Mouse (Mus musculus): Measurements from ENCODE around the gene Adra1b. TPM values are rescaled to one million over a fixed set of nuclear protein-coding genes. Genes with fewer than 3 reads are reported as not detected.
A peak's percentile ranks its signal among the peaks of the same experiment; 100 is the strongest.

The Adra1b gene
- polyA plus RNA-seq, 1 experiment from 2014 or later, result 0.41 TPM

- Histone ChIP-seq H3K36me3 (no peaks in the 10 kb centered on the region), H3K4me1 (peaks cover 11% of the 10 kb centered on the region), H3K27ac (replicated peaks) (no peak overlapping the region), H3K27me3 (ENCODE audit: low read depth, poor library complexity, severe bottlenecking) (peaks cover 47% of the 10 kb centered on the region), H3K9me3 (replicated peaks) (no peaks in the 10 kb centered on the region), H3K4me3 (peak overlapping the region; percentile 69)
- peak; percentile 10 for DNase-seq (ENCODE audit: low spot score)
- WGBS, result 96% methylated on average over 15 of the region's 15 CpGs
Measured at GRCm38 (mm10) chr11:43835456-43835855, 65.6 kb downstream of the Adra1b start.

DNA sequence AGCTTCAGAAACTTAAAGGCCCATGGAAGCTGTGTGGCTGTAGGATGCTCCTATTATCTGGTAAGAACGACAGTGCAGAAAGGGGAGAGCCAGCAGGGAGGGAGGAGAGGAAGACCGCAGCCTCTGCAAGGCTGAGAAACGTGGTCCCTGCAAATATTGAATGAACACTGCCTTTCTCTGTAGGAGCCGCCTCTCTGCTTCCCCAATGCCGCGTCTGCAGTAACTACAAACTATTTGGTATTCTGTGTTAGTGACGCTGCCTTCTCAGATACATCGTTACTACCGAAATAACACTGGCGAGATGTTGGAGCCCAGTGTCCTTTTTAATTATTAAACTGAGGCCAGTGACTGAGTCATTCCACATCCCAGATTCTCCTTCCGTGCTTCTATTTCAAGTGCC, 66.5 kb downstream of the Adra1b start:
- no peak for DNase-seq (ENCODE audit: low spot score)
- Histone ChIP-seq H3K27me3 (ENCODE audit: low read depth, poor library complexity, severe bottlenecking) (peaks cover 47% of the 10 kb centered on the region), H3K4me1 (peaks cover 11% of the 10 kb centered on the region), H3K9me3 (replicated peaks) (no peaks in the 10 kb centered on the region), H3K4me3 (no peak overlapping the region), H3K27ac (replicated peaks) (no peak overlapping the region), H3K36me3 (no peaks in the 10 kb centered on the region)
- 75% methylated on average over 11 of the region's 11 CpGs for WGBS

DNA sequence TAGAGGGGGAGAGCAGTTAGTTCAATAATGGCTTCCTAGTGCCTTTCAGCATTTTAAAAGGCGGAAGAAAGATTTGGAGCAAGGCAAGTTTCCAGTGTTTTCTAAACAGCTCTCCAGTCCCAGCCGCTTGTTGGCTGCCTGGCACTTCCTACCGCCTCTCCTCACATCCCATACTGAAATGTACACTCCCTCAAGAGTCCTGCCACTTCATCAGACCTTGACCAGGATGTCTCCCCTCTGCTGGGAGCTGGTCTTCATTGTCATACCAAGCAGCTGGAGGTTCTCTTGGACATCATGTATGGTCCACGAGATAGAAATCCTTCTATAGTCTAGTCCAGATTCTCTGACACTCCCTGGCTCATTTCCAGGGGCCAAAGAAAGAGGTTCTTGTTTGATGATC, 69.5 kb downstream of the Adra1b start:
- WGBS, result 74% methylated on average over 4 of the region's 4 CpGs

DNA sequence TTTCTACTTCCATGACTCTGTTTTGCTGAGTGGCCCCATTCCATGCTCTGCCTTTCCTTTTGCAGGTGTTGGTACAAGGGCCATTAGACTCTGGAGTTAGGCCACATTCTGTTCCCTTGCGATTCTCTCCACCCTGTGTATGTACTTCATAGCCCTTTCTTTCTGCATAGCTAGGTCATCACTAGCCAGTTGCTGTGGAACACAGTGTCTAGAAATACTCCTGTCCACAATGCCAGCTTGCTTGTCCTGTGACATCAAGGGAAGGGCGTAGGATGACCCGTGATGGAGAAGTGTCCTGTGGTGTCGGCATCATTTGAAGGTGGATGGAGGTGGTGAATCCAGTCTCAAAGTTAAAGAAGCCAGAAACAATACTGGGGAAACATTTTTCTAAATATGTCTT, 74.2 kb downstream of the Adra1b start:
- no peaks in the 10 kb centered on the region for H3K36me3 ChIP-seq
- H3K4me1 ChIP-seq, result no peaks in the 10 kb centered on the region
- no peaks in the 10 kb centered on the region for H3K27me3 ChIP-seq (ENCODE audit: low read depth, poor library complexity, severe bottlenecking)
- H3K27ac ChIP-seq (replicated peaks), result no peak overlapping the region
- H3K9me3 ChIP-seq (replicated peaks), result no peaks in the 10 kb centered on the region
- DNase-seq (ENCODE audit: low spot score), result no peak
- 95% methylated on average over 4 of the region's 4 CpGs for WGBS
- no peak overlapping the region for H3K4me3 ChIP-seq

More for the DNA sequence above, 69.5 kb downstream of the Adra1b start:
- Histone ChIP-seq H3K36me3 (no peaks in the 10 kb centered on the region), H3K27me3 (ENCODE audit: low read depth, poor library complexity, severe bottlenecking) (peaks cover 27% of the 10 kb centered on the region), H3K9me3 (replicated peaks) (no peaks in the 10 kb centered on the region), H3K4me3 (no peak overlapping the region), H3K27ac (replicated peaks) (no peak overlapping the region), H3K4me1 (peaks cover 8% of the 10 kb centered on the region)
- no peak for DNase-seq (ENCODE audit: low spot score)

DNA sequence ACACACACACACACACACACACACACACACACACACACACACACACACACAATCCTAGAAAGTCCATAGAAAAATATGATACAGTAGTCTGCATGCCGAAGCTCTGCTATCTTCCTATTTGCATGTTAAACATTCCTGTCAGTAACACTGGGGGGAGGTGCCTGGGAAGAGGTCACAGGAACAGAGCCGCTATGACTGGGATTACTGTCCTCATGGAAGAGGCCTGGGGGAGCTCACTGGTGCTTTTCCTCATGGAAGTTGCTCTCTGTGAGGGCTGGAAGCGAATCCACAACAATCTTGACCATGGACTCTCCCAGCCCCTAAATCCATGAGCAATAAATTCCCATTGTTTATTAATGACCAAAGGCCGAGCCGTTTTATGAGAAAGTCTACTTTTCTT, 77.7 kb downstream of the Adra1b start:
- Histone ChIP-seq H3K4me3 (no peak overlapping the region), H3K27me3 (ENCODE audit: low read depth, poor library complexity, severe bottlenecking) (no peaks in the 10 kb centered on the region), H3K36me3 (no peaks in the 10 kb centered on the region), H3K27ac (replicated peaks) (no peak overlapping the region), H3K9me3 (replicated peaks) (no peaks in the 10 kb centered on the region), H3K4me1 (no peaks in the 10 kb centered on the region)
- WGBS, result 79% methylated on average over 5 of the region's 5 CpGs
- DNase-seq (ENCODE audit: low spot score), result no peak

DNA sequence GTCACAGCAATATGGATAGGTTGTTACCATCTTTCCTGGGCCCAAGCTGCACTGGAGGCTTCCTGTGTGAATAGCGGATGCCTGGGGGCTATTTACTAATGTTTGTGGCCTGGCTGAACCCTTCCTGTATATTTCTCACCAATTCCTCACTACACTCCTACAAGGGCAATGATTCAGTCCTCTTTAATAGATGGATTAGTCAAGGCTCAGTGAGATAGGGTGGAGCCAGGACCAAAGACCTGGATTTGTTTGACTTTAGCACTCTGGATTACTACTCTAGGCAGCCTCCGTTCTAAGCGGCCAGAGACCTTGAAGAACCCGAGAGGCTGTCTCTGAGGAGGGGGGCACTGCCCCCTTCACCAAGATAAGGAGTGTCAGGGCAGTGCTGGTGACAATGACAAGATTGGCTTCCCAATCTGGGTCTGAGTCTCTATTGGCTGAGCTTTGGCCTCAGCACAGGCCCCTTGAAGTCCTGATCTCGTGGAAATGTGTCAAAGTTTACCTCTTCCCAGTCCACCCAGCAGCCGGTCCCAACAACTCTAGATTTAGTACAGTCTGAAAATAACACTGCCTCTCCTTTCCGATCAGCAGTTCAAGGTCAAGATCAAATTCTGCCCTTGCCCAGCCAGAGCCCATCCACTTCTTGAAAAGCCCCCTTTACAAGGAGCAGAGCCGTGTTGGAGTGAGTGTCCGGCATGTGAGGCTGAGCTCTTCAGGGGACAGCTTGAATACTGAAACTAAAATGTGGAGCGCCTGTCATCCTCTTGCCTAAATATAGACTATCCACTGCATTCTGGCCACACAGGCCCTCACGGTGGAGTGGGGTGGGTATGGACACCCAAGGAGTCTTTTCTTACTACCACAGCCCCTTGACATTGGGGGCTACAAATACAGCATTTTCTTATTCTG, 80.2 kb downstream of the Adra1b start:
- no peak overlapping the region for H3K4me3 ChIP-seq
- no peaks in the 10 kb centered on the region for H3K36me3 ChIP-seq
- H3K4me1 ChIP-seq, result no peaks in the 10 kb centered on the region
- no peak for DNase-seq (ENCODE audit: low spot score)
- no peak overlapping the region for H3K27ac ChIP-seq (replicated peaks)
- no peaks in the 10 kb centered on the region for H3K27me3 ChIP-seq (ENCODE audit: low read depth, poor library complexity, severe bottlenecking)
- no peaks in the 10 kb centered on the region for H3K9me3 ChIP-seq (replicated peaks)
- 77% methylated on average over 11 of the region's 11 CpGs for WGBS

- 80% methylated on average over 9 of the region's 9 CpGs for WGBS
- no peak for DNase-seq (ENCODE audit: low spot score)
Measured at GRCm38 (mm10) chr11:43817368-43817923, 83.6 kb downstream of the Adra1b start.

GRCm38 (mm10) chr11:43812535-43812934, 88.5 kb downstream of the Adra1b start:
- DNase-seq (ENCODE audit: low spot score), result no peak
- WGBS, result 72% methylated on average over 5 of the region's 5 CpGs
- H3K27ac ChIP-seq (replicated peaks), result no peak overlapping the region
- H3K27me3 ChIP-seq (ENCODE audit: low read depth, poor library complexity, severe bottlenecking), result no peaks in the 10 kb centered on the region
- no peak overlapping the region for H3K4me3 ChIP-seq
- H3K9me3 ChIP-seq (replicated peaks), result no peaks in the 10 kb centered on the region
- H3K4me1 ChIP-seq, result peaks cover 23% of the 10 kb centered on the region
- H3K36me3 ChIP-seq, result no peaks in the 10 kb centered on the region

More at GRCm38 (mm10) chr11:43817368-43817923, 83.6 kb downstream of the Adra1b start:
- Histone ChIP-seq H3K4me1 (peaks cover 21% of the 10 kb centered on the region), H3K27me3 (ENCODE audit: low read depth, poor library complexity, severe bottlenecking) (no peaks in the 10 kb centered on the region), H3K9me3 (replicated peaks) (no peaks in the 10 kb centered on the region), H3K4me3 (no peak overlapping the region), H3K36me3 (no peaks in the 10 kb centered on the region), H3K27ac (replicated peaks) (no peak overlapping the region)

GRCm38 (mm10) chr11:43807732-43808131, 93.3 kb downstream of the Adra1b start:
- WGBS, result 91% methylated on average over 5 of the region's 5 CpGs
- H3K27ac ChIP-seq (replicated peaks), result no peak overlapping the region
- H3K27me3 ChIP-seq (ENCODE audit: low read depth, poor library complexity, severe bottlenecking), result no peaks in the 10 kb centered on the region
- no peaks in the 10 kb centered on the region for H3K36me3 ChIP-seq
- no peak for DNase-seq (ENCODE audit: low spot score)
- no peak overlapping the region for H3K4me3 ChIP-seq
- no peaks in the 10 kb centered on the region for H3K9me3 ChIP-seq (replicated peaks)
- H3K4me1 ChIP-seq, result peaks cover 4% of the 10 kb centered on the region; the same call in 1 of the 2 replicates

DNA sequence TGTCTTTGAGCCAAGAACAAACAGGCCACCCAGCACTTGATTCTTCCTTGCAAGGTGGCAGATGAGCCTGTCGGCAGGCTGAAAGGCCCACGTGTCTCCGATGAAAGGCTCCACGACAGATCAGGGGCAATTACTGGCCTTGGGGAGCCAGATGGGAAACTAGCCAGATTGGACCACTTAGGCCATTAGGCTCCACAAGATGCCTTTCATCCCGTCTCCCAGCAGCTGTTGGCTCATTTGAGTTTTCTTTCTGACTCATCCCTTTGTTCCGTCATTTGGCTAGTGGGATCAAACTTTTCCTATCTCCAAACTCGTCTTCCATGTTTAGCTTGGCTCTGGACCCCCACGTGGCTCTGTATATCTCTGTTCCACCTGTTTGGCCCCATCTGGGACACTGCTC, 105.0 kb downstream of the Adra1b start:
- H3K9me3 ChIP-seq (replicated peaks), result no peaks in the 10 kb centered on the region
- H3K36me3 ChIP-seq, result no peaks in the 10 kb centered on the region
- H3K4me3 ChIP-seq, result no peak overlapping the region
- H3K27me3 ChIP-seq (ENCODE audit: low read depth, poor library complexity, severe bottlenecking), result no peaks in the 10 kb centered on the region
- WGBS, result 82% methylated on average over 8 of the region's 8 CpGs
- no peaks in the 10 kb centered on the region for H3K4me1 ChIP-seq
- no peak for DNase-seq (ENCODE audit: low spot score)
- no peak overlapping the region for H3K27ac ChIP-seq (replicated peaks)

DNA sequence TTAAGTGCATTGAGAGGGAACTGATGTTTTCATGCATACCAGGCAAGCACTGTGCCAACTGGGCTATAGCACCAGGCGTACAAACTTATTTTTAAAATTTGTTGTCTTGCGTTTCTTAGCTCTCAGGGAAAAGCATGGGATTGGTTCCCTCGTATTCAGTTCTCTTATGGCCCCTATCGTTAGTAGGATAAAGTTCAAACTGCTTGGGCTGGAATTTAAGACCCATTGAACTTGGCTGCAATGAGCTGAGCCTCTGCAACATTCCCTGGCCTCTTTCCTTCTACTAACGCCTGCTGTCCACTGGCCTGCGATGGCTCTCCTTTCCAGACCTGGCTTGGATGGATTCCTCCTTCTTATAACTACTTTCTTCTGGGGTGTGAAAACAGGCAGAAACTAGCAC, 110.6 kb downstream of the Adra1b start:
- Histone ChIP-seq H3K9me3 (replicated peaks) (no peaks in the 10 kb centered on the region), H3K4me3 (no peak overlapping the region), H3K4me1 (no peaks in the 10 kb centered on the region), H3K36me3 (no peaks in the 10 kb centered on the region), H3K27ac (replicated peaks) (no peak overlapping the region), H3K27me3 (ENCODE audit: low read depth, poor library complexity, severe bottlenecking) (no peaks in the 10 kb centered on the region)
- WGBS, result 85% methylated on average over 6 of the region's 6 CpGs
- no peak for DNase-seq (ENCODE audit: low spot score)

GRCm38 (mm10) chr11:43783772-43784171, 117.2 kb downstream of the Adra1b start:
- no peaks in the 10 kb centered on the region for H3K4me1 ChIP-seq
- peak; percentile 68 for DNase-seq (ENCODE audit: low spot score)
- H3K9me3 ChIP-seq (replicated peaks), result no peaks in the 10 kb centered on the region
- 28% methylated on average over 2 of the region's 2 CpGs for WGBS
- H3K27ac ChIP-seq (replicated peaks), result no peak overlapping the region
- H3K27me3 ChIP-seq (ENCODE audit: low read depth, poor library complexity, severe bottlenecking), result no peaks in the 10 kb centered on the region
- no peak overlapping the region for H3K4me3 ChIP-seq
- no peaks in the 10 kb centered on the region for H3K36me3 ChIP-seq

- 83% methylated on average over 5 of the region's 5 CpGs for WGBS
- no peaks in the 10 kb centered on the region for H3K27me3 ChIP-seq (ENCODE audit: low read depth, poor library complexity, severe bottlenecking)
- no peaks in the 10 kb centered on the region for H3K4me1 ChIP-seq
- no peak for DNase-seq (ENCODE audit: low spot score)
- no peak overlapping the region for H3K27ac ChIP-seq (replicated peaks)
- H3K9me3 ChIP-seq (replicated peaks), result no peaks in the 10 kb centered on the region
- no peaks in the 10 kb centered on the region for H3K36me3 ChIP-seq
- H3K4me3 ChIP-seq, result no peak overlapping the region
Measured at GRCm38 (mm10) chr11:43783106-43783505, 117.9 kb downstream of the Adra1b start.
